Mouse (Mus musculus) layer of hippocampus, postnatal 14 days (tissue): ENCODE measurements at regions not wholly inside any gene's neighbourhood (a gene's known extent, or its start where the extent isn't known, plus 50 kb on each side); places are given as distances from the start of the nearest gene placed in this dataset.
A peak's percentile ranks its signal among the peaks of the same experiment; 100 is the strongest.

Source experiments
- DNase-seq, 2 experiments: peaks; one replicate each; pipeline ENCODE4 v3.0.0; 2021 to 2022; ENCODE audit warnings: low spot score in 2 of 2, mixed read lengths in 1 of 2

- DNase-seq: no peak
Measured at GRCm38 (mm10) chr4:125880028-125880427, 144.3 kb upstream of the Csf3r start.

- no peak for DNase-seq
Measured at GRCm38 (mm10) chr4:125882531-125882930, 141.8 kb upstream of the Csf3r start.

- DNase-seq: no peak
Measured at GRCm38 (mm10) chr4:125890510-125890909, 133.8 kb upstream of the Csf3r start.

DNA sequence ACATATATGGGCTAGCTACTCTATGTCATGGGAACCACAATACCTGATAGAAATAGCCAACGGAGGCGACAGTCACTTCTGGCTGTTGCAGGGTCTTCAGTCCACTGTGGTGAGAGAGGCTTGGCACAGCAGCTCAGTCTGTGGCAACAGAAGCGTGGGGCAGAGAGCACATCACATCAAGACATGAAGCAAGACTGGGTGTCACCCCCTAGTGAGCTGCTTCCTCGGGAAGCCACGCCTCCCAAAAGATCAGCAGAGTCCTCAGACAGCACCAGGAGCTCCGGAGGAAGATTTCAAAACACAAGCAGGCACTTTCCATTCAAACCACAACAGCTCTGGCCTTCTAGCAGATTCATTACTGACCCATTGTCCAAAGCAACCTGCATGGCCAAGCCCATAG, 131.2 kb upstream of the Csf3r start:
- DNase-seq: no peak

GRCm38 (mm10) chr4:125897707-125898106, 126.6 kb upstream of the Csf3r start:
- no peak for DNase-seq

- no peak for DNase-seq
Measured at GRCm38 (mm10) chr4:125898631-125899348, 125.6 kb upstream of the Csf3r start.

DNA sequence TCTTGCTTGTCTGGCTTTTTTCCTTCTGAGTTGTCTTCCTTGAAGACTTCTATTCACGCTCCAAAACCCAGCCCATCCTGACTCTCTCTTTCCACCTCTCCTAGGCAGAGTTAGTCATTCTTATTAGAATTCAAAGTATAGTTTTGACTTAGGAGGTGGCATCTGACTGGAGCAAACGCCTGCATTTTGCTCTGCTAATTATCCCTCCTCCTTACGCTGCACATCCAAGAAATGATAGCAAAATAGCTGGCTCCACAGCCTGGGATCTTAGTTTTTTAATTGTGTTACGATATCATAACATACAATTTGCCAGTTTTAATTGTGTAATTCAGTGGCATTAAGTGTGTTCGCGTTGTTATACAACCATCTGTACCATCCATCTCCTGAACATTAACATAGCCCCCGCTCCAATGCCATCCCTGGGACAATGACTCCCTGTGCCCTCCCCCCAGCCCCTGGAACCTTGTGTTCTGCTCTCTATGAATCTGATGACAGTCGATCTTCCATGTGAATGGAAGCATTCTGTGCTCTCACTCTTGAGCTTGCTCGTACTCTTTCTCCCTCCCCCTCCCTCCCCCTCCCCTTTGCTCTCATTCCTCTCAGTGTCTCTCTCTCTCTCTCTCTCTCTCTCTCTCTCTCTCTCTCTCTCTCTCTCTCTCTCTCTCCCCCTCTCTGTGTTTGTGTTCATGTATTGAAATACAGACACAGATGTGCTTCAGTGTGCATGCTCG, 122.6 kb upstream of the Csf3r start:
- no peak for DNase-seq

GRCm38 (mm10) chr4:125906296-125906695, 118.1 kb upstream of the Csf3r start:
- DNase-seq: no peak

DNA sequence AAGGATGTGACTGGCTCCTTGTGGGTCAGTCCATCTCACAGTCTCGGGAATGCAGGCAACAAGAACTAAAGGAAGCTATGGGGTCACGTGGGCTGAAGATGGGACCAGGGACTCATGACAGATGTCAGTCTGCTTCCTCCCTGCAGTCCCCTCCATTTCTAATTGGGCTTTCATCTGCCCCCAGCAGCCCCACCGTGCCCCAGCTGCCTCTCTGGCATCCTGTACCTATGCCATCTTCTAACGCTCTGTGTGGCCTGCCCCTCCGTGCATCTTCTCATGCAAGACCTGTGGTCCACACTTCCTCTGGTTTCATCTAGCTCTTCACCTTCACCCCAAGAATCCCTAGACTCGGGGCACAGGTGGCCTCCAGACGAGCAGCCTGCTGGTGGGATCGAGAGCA, 115.4 kb upstream of the Csf3r start:
- no peak for DNase-seq

GRCm38 (mm10) chr4:125911541-125912270, 112.6 kb upstream of the Csf3r start:
- no peak for DNase-seq

GRCm38 (mm10) chr4:125912444-125913049, 111.8 kb upstream of the Csf3r start:
- DNase-seq: peak; percentile 58 to 61

DNA sequence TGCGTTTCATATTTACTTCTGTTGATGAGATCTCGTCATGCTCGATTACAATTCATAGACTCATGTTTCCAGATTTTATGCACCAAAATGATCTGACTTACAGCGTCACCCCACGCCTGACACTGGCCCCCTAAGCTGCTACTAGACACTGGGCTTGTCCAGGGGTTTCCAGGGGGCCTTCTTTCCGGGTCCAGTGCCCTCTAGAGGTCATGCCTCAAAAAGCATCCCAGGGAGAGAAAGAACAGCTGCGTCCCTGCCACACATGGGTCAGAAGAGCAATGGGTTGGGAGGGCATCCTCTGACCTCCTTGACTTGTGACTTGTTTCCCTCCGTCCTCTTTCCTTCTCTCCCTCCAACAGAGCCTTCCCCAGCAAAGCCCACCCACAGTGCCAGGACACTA, 109.2 kb upstream of the Csf3r start:
- DNase-seq: no peak

DNA sequence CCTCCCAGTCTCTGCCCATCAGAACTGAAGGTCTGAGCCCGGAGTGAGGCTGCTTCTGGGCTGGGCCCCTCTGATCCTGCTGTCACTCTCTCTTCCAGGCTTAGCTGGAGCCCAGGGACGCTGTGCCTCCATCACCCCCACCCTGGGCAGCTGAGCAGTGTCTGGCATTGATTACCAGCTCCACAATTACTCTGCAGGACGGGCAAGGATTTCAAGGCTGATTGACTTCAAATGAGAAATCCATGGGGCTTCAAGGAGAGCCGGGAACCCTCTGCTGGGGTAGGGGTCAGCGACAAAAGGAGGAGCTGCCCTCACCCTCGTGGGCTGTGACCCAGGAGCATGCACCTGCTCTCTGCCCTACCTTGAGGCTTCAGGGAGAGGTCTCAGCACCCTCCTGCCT, 107.1 kb upstream of the Csf3r start:
- no peak for DNase-seq

GRCm38 (mm10) chr4:125921550-125922316, 102.6 kb upstream of the Csf3r start:
- peak; percentile 39 to 54 for DNase-seq

DNA sequence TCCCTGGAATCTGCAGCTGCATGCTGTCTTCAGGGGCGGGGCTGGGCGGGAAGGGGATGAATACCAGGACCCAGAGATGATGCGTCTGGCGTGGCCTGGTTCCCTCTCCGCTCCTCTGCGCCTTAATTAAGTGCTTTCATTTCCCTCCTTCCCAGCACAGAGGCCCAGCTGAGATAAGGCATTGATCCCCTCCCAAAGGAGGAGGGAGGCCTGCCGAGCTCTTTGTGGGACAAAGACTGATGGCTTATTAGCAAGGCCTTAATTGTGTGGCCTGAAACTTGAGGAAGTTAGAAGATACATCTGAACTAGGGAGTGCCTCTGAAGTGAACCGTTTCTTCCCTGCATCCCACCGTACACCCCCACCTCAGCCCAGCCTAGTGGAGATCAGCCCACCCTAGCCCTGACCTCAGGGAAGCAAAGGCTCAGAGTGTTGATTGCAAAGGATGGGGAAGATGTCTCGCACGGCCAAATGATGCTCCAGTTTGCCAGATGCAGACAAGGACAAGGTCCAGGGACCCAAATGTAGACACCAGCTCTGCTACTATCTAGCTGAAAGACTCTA, 102.0 kb upstream of the Csf3r start:
- no peak for DNase-seq

DNA sequence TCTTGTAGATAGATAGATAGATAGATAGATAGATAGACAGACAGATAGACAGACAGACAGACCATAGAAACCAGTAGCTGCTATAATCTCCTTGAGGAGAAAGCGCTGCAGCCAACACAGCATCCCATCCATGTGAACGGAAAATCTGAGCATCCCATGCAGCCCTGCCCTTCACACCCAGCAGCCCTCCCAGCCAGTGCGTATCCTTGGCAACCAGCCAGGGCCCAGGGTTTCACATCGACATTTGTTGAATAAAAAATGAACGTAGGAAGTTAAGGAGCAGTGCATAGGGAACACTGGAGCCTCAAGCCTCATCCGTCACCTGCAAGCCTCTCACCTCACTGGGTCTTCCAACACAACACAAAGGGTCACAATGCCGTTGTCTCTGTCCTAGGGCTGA, 101.1 kb upstream of the Csf3r start:
- no peak for DNase-seq

- no peak for DNase-seq
Measured at GRCm38 (mm10) chr4:125928196-125928595, 96.2 kb upstream of the Csf3r start.

GRCm38 (mm10) chr4:125929122-125929772, 95.1 kb upstream of the Csf3r start:
- no peak for DNase-seq

- DNase-seq: no peak
Measured at GRCm38 (mm10) chr4:125930764-125931163, 93.6 kb upstream of the Csf3r start.

DNA sequence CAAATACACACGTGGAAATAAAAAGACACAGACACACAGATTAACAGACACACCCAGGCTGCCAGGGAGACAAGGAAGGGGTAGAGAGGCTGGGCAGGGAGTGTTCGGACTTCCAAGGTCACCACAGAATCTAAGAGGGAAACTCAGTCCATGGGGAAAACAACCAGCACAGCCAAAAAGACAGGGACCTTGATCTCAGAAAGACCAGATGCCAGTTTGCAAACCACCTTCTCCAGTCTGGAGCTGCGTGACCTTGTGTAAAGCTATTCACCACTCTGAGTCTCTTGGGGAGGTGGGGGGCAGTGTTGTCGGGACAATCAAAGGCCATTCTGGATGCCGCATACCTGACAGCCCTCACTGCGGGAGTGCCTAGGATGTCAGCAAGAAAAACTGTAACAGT, 93.0 kb upstream of the Csf3r start:
- no peak for DNase-seq
